Mouse (Mus musculus): ENCODE measurements around the gene Atf7ip.

- no peak for TF ChIP-seq CTCF (IDR thresholded peaks at IDR 0.05; ENCODE audit: control insufficient read depth, insufficient read depth, insufficient read length)
- TF ChIP-seq MYOG (IDR thresholded peaks at IDR 0.05; ENCODE audit: control insufficient read depth, extremely low read depth, insufficient read length): no peak
These were observed 37.2 kb downstream of the Atf7ip start for GRCm38 (mm10) chr6:136543164-136543563.
